Mouse (Mus musculus) embryonic facial prominence, embryonic 14.5 days (tissue): ENCODE measurements around the gene Hsf3. TPM values are rescaled to one million over a fixed set of nuclear protein-coding genes. Genes with fewer than 3 reads are reported as not detected.

Source experiments
- ATAC-seq: fragments of 200-750 bp; cut with Nextera tagmentation; 2 replicates; pipeline ENCODE4 v1.8.0; 2017; ENCODE audit warnings: low read depth, moderate number of reproducible peaks, moderate TSS enrichment
- DNase-seq: peaks from one replicate; pipeline ENCODE4 v3.0.0-alpha.2; 2015; ENCODE audit warnings: low spot score
- H3K27ac ChIP-seq: fragments of 300-500 bp; sonication (generic); replicated peaks from 2 replicates; pipeline ENCODE4 v1.5.1; 2014; ENCODE audit warnings: low read depth, mild to moderate bottlenecking, low read length, moderate library complexity
- H3K27me3 ChIP-seq: fragments of 300-500 bp; sonication (generic); replicated peaks from 2 replicates; pipeline ENCODE4 v1.6.1; 2014; ENCODE audit warnings: low read length; ENCODE audit not compliant: control insufficient read depth, insufficient read depth
- H3K36me3 ChIP-seq: fragments of 300-500 bp; sonication (generic); 2 replicates; pipeline ENCODE4 v1.6.1; 2014; ENCODE audit warnings: low read length, mixed read lengths; ENCODE audit not compliant: control insufficient read depth, insufficient read depth
- H3K4me1 ChIP-seq: fragments of 300-500 bp; sonication (generic); 2 replicates; pipeline ENCODE4 v1.6.1; 2014; ENCODE audit warnings: antibody characterized with exemption, low read length; ENCODE audit not compliant: control insufficient read depth, insufficient read depth
- H3K4me2 ChIP-seq: fragments of 300-500 bp; sonication (generic); 2 replicates; pipeline ENCODE4 v1.6.1; 2014; ENCODE audit warnings: low read depth, mild to moderate bottlenecking, low read length, moderate library complexity, mixed read lengths
- H3K4me3 ChIP-seq: fragments of 300-500 bp; sonication (generic); 2 replicates; pipeline ENCODE4 v1.5.1; 2014; ENCODE audit warnings: low read depth, mild to moderate bottlenecking, low read length
- H3K9ac ChIP-seq: fragments of 300-500 bp; sonication (generic); 2 replicates; pipeline ENCODE4 v1.6.1; 2014; ENCODE audit warnings: low read depth, mild to moderate bottlenecking, low read length, moderate library complexity, mixed read lengths
- H3K9me3 ChIP-seq: fragments of 300-500 bp; sonication (generic); 2 replicates; pipeline ENCODE4 v1.6.1; 2016; ENCODE audit warnings: low read length; ENCODE audit not compliant: control insufficient read depth
- WGBS: fragments of 180-500 bp; shearing (Covaris S2); extraction: QIAGEN DNeasy Blood & Tissue Kit; methylation state at CpG from one replicate; pipeline ENCODE4 v1.1.7; 2014; 5-methylcytosine and 5-hydroxymethylcytosine counted together
- polyA plus RNA-seq: library from polyadenylated mRNA; unstranded; fragments of >200 nt; fragmentation: Nextera tagmentation; extraction: Ambion mirVana; gene quantifications from 2 replicates; pipeline ENCODE4 v1.2.1, GENCODE M21; 2014

Gene Hsf3
- polyA plus RNA-seq, 1 experiment from 2014 or later: not detected

DNA sequence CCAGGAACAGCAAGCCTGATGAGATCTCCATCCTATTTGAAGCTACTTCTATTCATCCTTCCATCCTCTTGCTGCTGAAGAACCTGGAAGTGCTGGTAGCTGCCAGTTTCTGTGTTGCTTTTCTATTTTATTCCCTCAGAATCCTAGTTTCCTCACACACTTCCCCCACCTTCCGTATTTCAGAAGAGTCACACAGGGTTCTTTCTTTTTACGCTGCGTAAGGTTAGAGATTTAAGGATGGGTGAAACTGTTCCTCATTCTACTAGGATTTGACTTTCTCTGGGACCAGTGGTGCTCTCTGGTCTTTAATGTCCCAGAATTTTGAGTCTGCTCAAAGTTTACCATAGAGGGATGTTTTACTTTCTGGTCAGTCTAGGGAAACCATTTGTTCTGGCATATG lies 162.8 kb downstream of the Hsf3 start, which contains the start of gene Vsig4:
Gene Vsig4 (minus strand): TSS at position 101 of the 400 bp plus-strand sequence.
- DNase-seq (no peak), ATAC-seq (no peak)
- 90% methylated on average over 3 of the region's 3 CpGs for WGBS
- H3K36me3 ChIP-seq: no peaks in the 10 kb centered on the region
- no peaks in the 10 kb centered on the region for H3K9me3 ChIP-seq
- no peak within 1 kb of the TSS for H3K4me2 ChIP-seq
- H3K4me1 ChIP-seq: no peaks in the 10 kb centered on the region
- no peak within 1 kb of the TSS for H3K27ac ChIP-seq
- no peak within 1 kb of the TSS for H3K4me3 ChIP-seq
- H3K9ac ChIP-seq: no peak within 1 kb of the TSS
- no peaks in the 10 kb centered on the region for H3K27me3 ChIP-seq

DNA sequence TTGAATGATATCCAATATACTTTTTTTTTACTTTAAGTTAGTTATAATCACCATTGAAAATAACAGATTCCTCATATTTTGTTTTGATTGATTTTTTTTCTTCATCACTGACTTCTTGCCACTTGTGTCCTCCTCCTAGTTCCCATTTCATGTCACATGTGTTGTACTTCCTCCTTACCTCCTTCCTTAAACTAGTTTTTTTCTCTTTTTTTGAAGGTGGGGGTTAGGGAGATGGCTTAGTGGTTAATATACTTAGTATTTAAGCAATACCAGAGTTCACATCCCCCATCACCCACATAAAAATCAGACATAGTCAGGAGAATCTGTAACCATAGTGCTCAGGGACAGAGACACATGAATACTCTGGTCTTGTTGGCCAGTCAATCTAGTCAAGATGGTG lies 199.6 kb downstream of the Hsf3 start:
- H3K36me3 ChIP-seq: no peaks in the 10 kb centered on the region
- no peak overlapping the region for H3K9ac ChIP-seq
- H3K27ac ChIP-seq: no peak overlapping the region
- no peaks in the 10 kb centered on the region for H3K27me3 ChIP-seq
- no peaks in the 10 kb centered on the region for H3K9me3 ChIP-seq
- no peak for DNase-seq
- H3K4me3 ChIP-seq: no peak overlapping the region
- H3K4me1 ChIP-seq: no peaks in the 10 kb centered on the region
- H3K4me2 ChIP-seq: no peak overlapping the region
- ATAC-seq: no peak

Other genes starting within 250 kb of the Hsf3 start
- not detected in 2 replicates for gene Vsig4, start 162.9 kb downstream of the Hsf3 start, polyA plus RNA-seq
- 19.3 and 22.6 TPM in 2 replicates for gene Heph, start 935 bp downstream of the Hsf3 start, polyA plus RNA-seq